Mouse (Mus musculus) cortical plate, adult 2 months (tissue): ENCODE measurements around the gene Enox1.

ENCODE experiments used
- CTCF ChIP-seq: fragments of 200-500 bp; IDR thresholded peaks from 2 replicates; pipeline ENCODE4 v1.5.1; 2011; ENCODE audit warnings: mild to moderate bottlenecking, control low read depth, low read length; ENCODE audit not compliant: insufficient read depth; ENCODE audit errors: extremely low read depth
- POLR2A ChIP-seq: fragments of 200-500 bp; IDR thresholded peaks from 2 replicates; pipeline ENCODE4 v1.6.1; 2011; ENCODE audit warnings: mild to moderate bottlenecking, low read length, control low read depth; ENCODE audit not compliant: insufficient read depth; ENCODE audit errors: extremely low read depth

DNA sequence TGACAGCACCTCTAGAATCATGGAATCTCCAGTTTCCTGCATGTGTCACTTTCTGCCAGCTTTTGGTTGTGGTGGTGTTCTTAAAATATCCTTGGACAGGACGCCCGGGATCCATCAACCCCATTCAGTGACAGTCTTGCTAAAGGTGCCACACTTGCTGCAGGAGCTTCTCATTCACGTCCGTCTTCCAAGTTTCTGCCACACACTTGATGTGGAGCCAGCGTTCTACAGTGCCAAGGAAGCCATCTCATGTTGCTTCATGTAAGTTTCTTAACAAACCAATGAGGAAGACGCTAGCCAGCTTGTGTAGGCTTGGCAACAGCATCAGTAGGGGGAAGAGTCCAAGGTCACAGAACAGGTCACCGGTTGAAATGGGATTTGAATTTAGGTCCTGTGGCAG lies 5.1 kb upstream of the Enox1 start:
- TF ChIP-seq CTCF: no peak
- no peak for TF ChIP-seq POLR2A
